Mouse (Mus musculus): ENCODE results near the gene Gm37240. TPM values are rescaled to one million over a fixed set of nuclear protein-coding genes. Genes with fewer than 3 reads are reported as not detected.
A peak's percentile ranks its signal among the peaks of the same experiment; 100 is the strongest.

The Gm37240 gene
- polyA plus RNA-seq, 1 experiment = 0.53 TPM

DNA sequence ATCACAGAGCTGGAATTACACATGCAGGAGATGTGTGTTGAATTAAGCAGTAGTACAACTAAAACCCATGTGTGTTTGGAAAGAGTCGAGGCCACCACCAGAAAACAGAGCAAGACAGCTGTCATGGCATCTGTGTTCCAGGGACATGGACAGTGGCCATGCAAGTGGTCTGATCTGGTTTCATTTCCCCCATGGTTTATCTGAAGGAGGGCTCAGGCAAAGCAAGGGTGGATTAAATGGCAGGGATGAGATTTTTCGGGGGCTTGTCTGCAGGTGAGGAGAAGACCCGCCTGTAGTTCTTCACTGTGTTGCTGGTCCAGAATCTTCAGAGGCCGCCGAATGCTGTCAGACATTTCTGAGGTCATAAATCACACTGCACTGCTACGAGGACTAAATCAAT is 539.3 kb downstream of the Gm37240 start:
- TF ChIP-seq CTCF (IDR thresholded peaks at IDR 0.05; ENCODE audit: borderline replicate concordance, extremely low read depth, insufficient read depth, insufficient read length) (no peak), POLR2A (IDR thresholded peaks at IDR 0.05; ENCODE audit: borderline replicate concordance, extremely low read depth, insufficient read depth, insufficient read length, poor library complexity, severe bottlenecking) (no peak)
- DNase-seq (ENCODE audit: low read depth) = no peak

GRCm38 (mm10) chr3:85341103-85341860 is 546.0 kb downstream of the Gm37240 start:
- TF ChIP-seq CTCF (IDR thresholded peaks at IDR 0.05; ENCODE audit: borderline replicate concordance, extremely low read depth, insufficient read depth, insufficient read length) (no peak), POLR2A (IDR thresholded peaks at IDR 0.05; ENCODE audit: borderline replicate concordance, extremely low read depth, insufficient read depth, insufficient read length, poor library complexity, severe bottlenecking) (no peak)
- DNase-seq (ENCODE audit: low read depth) = peak; percentile 33

DNA sequence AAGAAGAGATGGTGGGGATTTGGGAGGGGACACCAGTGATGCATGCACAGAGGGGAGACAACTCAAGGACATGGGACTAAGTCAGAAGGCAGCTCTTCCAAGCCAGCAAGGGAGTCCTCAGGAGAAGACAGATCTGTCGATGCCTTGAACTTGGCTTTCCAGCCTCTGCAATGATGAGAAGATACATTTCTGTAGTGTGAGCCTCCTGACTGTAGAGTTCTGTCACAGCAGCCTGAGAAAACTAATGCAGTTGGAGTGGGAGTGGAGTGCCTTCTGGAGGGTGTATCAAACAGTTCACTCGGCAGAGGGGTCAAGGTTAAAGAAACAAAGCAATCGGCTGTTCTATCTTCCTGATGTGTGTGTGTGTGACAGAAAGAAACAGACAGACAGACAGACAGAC is 546.8 kb downstream of the Gm37240 start:
- DNase-seq (ENCODE audit: low read depth) = no peak
- no peak for TF ChIP-seq CTCF (IDR thresholded peaks at IDR 0.05; ENCODE audit: borderline replicate concordance, extremely low read depth, insufficient read depth, insufficient read length)
- no peak for TF ChIP-seq POLR2A (IDR thresholded peaks at IDR 0.05; ENCODE audit: borderline replicate concordance, extremely low read depth, insufficient read depth, insufficient read length, poor library complexity, severe bottlenecking)

DNA sequence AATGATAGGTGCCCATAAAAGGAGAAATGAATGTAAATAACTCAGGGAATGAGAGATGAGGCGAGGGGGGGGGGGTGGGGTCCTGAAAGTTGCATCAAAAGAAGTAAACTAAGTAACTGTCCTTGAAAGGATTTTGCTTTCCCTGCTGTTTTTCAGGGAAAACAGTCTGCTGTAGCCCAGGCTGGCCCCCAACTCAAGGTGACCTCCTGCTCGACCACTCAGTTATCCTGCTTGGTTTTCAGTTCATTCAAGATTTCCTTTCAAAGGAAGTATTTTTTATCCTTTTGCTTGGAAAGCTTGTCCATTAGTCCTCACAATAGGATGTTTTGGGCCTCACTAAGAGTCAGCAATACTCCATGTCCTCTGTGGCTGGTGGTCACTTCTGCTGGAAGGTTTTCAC is 547.4 kb downstream of the Gm37240 start:
- no peak for DNase-seq (ENCODE audit: low read depth)

DNA sequence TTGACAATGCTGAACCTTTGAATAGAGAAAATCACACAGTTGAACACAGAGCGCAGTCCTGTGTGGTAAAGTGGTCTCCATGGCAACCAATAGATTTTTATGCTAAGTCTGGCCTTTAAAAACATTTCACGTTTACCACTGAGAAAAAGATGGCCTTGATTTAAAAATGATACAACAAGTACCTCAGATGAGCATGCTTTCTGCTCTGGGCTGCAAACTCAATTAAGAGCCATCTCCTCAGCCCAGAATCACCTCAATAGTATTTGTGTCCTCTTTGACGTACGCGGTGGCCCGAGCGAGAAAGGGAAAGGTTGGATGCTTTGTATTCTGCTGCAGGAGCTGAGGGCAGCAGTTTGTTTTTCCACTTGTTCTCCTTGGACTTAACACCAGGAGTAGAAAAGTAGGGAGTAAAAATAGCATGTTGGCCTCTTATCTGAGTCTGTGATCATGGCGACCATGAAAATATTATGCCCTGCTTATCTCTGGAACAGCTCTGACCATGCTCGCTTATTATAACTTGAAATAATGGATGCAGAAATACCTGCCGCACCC is 548.0 kb downstream of the Gm37240 start:
- peak; percentile 78 for DNase-seq (ENCODE audit: low read depth)
- no peak for TF ChIP-seq POLR2A (IDR thresholded peaks at IDR 0.05; ENCODE audit: borderline replicate concordance, extremely low read depth, insufficient read depth, insufficient read length, poor library complexity, severe bottlenecking)
- no peak for TF ChIP-seq CTCF (IDR thresholded peaks at IDR 0.05; ENCODE audit: borderline replicate concordance, extremely low read depth, insufficient read depth, insufficient read length)

More for the DNA sequence above, 547.4 kb downstream of the Gm37240 start:
- no peak for TF ChIP-seq CTCF (IDR thresholded peaks at IDR 0.05; ENCODE audit: borderline replicate concordance, extremely low read depth, insufficient read depth, insufficient read length)
- TF ChIP-seq POLR2A (IDR thresholded peaks at IDR 0.05; ENCODE audit: borderline replicate concordance, extremely low read depth, insufficient read depth, insufficient read length, poor library complexity, severe bottlenecking) = no peak

DNA sequence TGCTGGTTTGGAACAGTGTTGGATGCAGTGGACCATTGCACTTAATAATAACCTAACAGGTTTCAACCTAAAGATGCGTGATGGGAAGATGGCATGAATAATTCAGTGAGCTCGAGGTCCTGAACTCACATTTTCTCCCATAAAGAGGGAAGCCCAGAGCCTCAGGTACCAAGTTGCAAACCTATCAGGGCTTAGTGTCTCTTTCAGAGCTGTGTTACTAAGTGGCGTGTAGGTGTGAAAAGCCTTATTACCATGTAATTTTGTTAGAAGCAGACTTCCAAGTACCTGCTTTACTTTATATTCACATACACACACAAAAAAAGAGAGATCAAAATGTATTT is 548.6 kb downstream of the Gm37240 start:
- DNase-seq (ENCODE audit: low read depth) = peak; percentile 52
- TF ChIP-seq POLR2A (IDR thresholded peaks at IDR 0.05; ENCODE audit: borderline replicate concordance, extremely low read depth, insufficient read depth, insufficient read length, poor library complexity, severe bottlenecking) (no peak), CTCF (IDR thresholded peaks at IDR 0.05; ENCODE audit: borderline replicate concordance, extremely low read depth, insufficient read depth, insufficient read length) (no peak)

GRCm38 (mm10) chr3:85337881-85338754 is 549.2 kb downstream of the Gm37240 start:
- DNase-seq (ENCODE audit: low read depth) = peak; percentile 56
- TF ChIP-seq POLR2A (IDR thresholded peaks at IDR 0.05; ENCODE audit: borderline replicate concordance, extremely low read depth, insufficient read depth, insufficient read length, poor library complexity, severe bottlenecking) (no peak), CTCF (IDR thresholded peaks at IDR 0.05; ENCODE audit: borderline replicate concordance, extremely low read depth, insufficient read depth, insufficient read length) (no peak)

DNA sequence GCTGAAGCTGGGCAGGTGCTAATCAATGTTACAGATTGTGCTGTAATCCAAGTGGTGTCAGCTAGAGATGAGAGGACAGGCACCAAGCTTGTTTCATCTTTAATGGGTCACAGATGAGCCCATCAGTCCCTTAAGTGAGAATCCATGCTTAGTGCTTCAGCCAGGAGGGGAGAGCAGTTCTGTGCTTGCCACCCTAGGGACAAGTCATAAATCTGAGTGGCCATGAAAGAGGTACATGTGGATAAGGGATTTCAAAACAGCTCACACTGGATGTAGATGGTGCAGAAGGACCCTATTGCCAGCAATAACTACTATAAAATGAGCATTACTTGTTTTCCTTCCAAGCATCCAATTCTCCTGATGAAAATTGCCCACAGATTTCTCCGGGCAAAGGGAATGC is 551.8 kb downstream of the Gm37240 start:
- DNase-seq (ENCODE audit: low read depth) = no peak

DNA sequence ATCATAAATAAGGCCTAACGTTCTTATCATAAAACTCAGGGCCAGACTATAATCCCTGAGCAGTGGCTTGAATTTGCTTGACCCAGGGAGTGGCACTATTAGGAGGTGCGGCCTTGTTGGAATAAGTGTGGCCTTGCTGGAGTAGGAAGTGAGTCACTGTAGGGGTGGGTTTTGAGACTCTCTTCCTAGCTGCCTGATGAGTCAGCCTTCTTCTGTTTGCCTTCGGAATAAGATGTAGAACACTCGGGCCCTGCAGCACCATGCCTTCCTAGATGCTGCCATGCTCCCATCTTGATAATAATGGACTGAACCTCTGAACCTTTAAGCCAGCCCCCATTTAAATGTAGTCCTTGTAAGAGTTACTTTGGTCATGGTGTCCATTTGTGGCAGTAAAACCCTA is 555.0 kb downstream of the Gm37240 start:
- no peak for DNase-seq (ENCODE audit: low read depth)
- TF ChIP-seq POLR2A (IDR thresholded peaks at IDR 0.05; ENCODE audit: borderline replicate concordance, extremely low read depth, insufficient read depth, insufficient read length, poor library complexity, severe bottlenecking) = no peak
- TF ChIP-seq CTCF (IDR thresholded peaks at IDR 0.05; ENCODE audit: borderline replicate concordance, extremely low read depth, insufficient read depth, insufficient read length) = no peak

More for the DNA sequence above, 551.8 kb downstream of the Gm37240 start:
- TF ChIP-seq POLR2A (IDR thresholded peaks at IDR 0.05; ENCODE audit: borderline replicate concordance, extremely low read depth, insufficient read depth, insufficient read length, poor library complexity, severe bottlenecking) (no peak), CTCF (IDR thresholded peaks at IDR 0.05; ENCODE audit: borderline replicate concordance, extremely low read depth, insufficient read depth, insufficient read length) (no peak)

DNA sequence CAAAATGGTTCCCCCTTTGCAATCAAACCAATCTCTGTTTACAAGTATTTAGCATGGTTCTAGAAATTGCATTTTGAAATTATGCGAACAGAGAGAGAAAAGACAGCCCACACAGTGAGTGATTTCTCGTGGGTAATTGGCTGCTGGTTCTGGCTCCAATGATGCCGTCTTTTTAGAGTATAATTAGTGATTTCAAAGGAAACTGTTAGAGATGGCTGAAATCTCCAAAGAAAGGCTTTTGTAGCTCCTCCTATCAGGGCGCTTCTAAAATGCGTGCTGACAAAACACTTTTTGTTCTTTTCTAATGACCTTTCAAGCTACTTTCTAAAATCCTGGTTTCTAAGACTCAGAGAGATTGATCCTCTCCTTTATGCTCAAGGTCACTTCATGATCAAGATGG is 569.1 kb downstream of the Gm37240 start:
- no peak for TF ChIP-seq POLR2A (IDR thresholded peaks at IDR 0.05; ENCODE audit: borderline replicate concordance, extremely low read depth, insufficient read depth, insufficient read length, poor library complexity, severe bottlenecking)
- DNase-seq (ENCODE audit: low read depth) = peak; percentile 54

GRCm38 (mm10) chr3:85317306-85317705 is 570.0 kb downstream of the Gm37240 start:
- DNase-seq (ENCODE audit: low read depth) = no peak
- TF ChIP-seq POLR2A (IDR thresholded peaks at IDR 0.05; ENCODE audit: borderline replicate concordance, extremely low read depth, insufficient read depth, insufficient read length, poor library complexity, severe bottlenecking) (no peak), CTCF (IDR thresholded peaks at IDR 0.05; ENCODE audit: borderline replicate concordance, extremely low read depth, insufficient read depth, insufficient read length) (no peak)
